Mouse (Mus musculus): Measurements from ENCODE around the gene E130218I03Rik.

Gene E130218I03Rik

DNA sequence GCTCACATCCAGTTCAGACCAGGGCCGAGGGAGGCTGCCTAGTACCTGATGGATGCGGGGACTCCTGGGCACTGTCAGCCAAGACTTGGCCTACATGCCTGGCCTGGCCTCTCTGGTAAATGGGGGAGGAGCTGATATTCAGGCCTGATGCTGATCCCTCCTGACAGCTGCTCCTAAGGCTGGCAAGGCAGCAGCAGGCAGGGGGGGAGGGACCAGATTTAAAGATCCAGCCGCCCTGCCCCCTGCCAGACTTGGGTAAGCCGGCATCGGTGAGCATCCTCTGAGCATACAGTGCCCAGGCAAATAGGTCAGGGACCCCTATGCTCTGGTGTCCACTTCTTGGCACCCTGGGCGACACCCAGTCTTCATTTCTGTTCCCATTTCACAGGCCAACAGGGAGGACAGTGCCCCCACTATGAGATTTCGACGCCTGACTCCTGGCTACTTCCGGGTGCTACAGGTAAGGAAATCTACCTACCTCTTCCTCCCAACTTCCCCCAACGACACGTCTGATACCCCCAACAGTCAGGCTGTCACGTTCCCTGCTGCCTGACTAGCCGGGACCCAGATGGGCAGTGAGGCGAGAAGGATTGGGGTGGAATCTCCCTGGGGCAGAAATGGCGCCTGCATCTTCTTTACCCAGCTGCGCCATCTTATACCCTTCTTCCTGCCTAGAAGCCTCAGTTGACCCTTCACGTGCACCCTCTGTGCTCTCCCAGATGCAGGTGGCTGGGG is at the start of gene E130218I03Rik:
E130218I03Rik (plus strand) TSS at position 147 of the 735 bp plus-strand sequence.
- no peak for DNase-seq

DNA sequence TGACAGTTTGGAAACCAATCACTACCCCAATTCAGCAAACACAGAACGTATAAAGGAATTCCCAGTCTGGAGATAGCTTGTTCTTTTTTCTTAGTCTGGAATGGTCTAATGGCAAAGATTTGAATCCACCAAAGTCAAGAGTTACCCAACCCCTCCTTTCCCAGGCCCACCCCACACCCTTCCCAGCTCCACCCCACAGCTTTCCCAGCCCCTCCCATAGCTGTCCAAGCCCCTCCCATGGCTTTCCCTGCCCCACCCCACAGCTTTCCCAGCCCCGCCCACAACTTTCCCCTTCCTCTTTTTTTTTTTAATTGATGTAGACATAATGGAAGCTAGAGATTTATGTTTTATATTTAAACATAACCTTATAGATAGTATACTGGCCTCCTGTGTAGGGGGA is 44.1 kb upstream of the E130218I03Rik start:
- no peak for DNase-seq

DNA sequence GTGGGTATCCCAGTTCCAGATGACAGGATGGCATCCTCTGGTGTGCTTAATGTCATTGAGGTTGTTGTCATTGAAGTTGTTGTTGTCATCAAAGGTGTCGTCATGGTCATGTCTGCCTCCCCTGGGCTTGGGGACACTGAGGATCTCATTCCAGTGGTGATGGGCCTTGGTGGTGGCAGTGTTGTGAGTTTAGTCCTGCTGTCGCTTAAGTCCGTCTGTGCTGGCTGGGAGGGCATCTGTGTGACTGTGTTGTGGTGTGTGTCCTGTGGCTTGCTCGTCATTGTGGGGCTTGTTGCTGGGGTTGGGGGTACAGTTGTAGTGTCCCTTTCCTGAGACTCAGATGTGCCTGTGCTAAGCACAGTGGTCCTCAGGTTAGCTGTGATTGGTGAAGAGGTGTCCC is 40.6 kb upstream of the E130218I03Rik start, which contains the start of gene Gm7534:
Gm7534 (minus strand) TSS at position 101 of the 400 bp plus-strand sequence.
- DNase-seq = no peak

DNA sequence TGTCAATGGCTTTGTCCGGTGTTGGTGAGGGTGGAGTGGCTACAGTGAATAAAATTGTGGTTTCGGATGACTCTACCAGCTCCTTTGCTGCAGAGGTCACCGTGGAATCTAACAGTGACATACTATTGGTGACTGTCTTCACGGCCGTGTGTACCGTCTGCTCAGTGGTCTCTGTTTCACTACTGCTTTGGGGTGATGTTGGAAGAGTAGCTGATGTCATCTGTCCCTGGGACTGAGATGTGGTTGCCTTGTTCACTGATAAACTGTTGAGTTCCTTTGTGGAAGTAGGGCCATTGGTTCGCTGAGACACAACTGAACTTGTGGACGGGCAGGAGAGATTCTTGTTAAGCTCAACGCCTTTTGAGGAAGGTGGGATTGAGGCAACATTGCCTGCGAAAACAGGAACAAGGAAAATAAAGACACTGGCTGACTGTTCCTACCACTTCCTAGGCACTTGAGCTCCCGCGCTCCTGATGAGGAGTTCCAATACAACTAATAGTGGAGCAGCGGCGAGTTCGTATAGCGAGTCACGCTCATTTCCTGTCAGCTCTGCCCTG is 40.0 kb upstream of the E130218I03Rik start:
- no peak for DNase-seq

DNA sequence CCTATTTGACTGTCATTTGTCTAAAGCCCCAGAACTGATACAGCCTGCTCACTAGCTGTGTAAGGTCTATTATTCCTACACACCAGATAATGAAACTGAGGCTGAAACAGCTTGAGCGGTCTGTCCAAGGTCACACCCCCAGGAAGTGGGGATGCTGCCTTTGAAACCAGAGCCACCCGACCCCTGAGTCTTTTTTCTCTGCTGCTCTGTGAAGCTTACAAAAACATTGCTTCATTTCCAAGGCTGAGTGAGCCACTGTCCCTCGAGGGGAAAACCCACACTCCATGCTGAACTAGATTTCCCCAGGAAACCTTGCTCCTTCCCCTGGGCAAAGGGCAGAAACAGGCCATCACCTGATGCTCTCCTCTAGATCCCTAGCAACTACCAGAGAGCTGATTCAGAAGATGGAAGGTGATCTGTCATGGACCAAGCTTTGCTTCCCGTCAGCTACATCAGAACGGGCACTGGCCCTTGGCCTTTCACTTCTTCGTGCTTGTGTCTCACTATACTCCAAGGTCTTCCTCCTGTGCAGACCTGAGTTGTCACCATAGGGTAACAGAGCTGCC is 36.9 kb upstream of the E130218I03Rik start:
- DNase-seq = no peak

DNA sequence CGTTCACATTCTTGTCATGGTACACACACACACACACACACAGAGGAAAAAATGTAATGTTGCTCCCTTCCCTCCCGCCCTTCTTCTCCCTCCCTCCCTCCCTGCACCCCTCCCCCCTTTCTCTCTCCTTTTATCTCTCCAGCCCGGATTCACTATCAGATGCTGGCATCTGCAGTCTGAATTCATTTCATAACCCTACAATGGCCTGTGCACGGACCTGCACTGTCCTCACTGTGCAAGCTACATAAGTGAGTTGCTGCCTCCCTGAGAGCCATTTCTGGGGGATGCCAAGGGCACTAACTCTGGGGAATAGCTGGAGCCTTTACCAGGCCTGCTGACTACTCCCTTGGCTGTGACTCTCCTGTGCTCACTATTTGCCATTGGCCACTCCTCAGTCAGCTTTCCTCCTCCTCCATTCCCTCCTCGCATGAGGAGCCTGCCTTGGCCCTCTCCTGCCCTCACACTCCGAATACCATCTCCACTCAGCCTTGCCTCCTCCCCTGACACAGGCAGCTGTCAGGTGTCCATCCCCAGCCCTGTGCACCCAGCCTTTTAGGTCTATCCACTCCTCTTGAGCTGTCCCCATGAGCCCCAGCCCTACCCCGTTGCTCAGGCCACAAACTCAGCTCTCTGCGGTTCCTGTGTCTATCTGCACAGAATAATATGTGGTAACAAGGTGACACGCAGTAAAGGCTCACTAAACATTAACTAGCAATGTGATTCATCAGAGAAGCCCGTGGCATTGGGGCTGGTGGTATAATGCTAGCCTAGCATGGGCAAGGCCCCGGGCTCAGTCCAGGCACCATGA is 20.5 kb upstream of the E130218I03Rik start:
- DNase-seq = no peak

DNA sequence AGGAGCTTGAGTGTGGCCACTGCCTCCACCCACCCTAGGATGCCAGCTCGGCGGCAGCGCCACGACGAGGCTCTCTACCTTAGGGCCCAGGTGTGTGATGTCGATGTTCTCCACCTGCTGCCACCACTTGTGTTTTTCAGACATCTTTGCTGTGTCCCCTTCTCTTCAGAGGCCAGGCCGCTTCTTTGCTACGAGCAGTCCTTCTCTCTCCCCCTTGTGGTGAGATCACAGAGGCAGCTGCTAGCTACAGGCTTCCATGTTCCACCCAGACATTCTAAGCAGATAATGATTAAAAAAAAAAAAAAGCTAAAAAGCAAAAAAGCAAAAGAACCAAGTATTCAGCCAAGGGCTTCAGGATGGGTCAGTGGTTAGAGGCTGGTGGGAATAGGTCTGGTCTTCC is 16.3 kb upstream of the E130218I03Rik start, which contains the start of gene Catsper4:
Catsper4 (minus strand) TSS at position 190 of the 400 bp plus-strand sequence.
- DNase-seq = no peak

DNA sequence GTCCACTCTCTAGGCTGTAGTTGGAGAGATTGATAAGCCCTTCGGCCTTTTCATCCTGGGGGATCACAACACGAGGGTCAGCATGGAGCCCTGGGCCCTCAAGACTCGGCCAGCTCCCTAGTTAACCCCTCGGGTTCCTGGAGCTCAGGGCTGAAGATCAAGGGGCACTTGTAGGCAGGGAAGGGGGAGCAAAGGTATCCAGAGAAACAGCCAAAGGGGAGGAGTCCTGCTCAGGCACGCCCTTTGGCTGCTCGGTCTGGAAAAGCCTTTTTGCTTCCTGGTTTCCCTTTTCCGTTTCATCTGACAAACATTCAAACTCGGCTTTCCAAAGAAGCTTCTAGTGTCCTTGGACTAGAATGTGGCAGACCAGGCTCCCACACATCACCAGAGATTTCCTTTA is 13.0 kb upstream of the E130218I03Rik start:
- DNase-seq = no peak

DNA sequence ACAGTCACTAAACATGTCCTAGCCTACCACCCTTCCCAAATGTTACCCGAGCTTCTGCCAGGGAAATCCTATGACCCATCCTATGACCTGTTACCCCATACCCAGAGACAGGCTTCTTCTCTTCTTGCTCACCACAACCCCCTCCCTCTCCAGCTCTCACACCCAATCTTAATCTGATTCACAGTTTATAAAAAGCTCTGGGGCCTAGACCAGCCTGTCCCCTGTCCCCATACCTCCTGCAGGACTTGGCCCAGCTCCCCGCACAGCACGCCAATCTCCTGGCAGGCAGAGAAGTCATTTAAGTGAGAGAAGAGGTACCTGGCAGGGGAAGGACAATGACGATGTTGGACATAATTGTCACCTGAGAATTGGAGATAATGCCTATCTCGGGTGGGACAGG is 8.6 kb upstream of the E130218I03Rik start:
- no peak for DNase-seq

DNA sequence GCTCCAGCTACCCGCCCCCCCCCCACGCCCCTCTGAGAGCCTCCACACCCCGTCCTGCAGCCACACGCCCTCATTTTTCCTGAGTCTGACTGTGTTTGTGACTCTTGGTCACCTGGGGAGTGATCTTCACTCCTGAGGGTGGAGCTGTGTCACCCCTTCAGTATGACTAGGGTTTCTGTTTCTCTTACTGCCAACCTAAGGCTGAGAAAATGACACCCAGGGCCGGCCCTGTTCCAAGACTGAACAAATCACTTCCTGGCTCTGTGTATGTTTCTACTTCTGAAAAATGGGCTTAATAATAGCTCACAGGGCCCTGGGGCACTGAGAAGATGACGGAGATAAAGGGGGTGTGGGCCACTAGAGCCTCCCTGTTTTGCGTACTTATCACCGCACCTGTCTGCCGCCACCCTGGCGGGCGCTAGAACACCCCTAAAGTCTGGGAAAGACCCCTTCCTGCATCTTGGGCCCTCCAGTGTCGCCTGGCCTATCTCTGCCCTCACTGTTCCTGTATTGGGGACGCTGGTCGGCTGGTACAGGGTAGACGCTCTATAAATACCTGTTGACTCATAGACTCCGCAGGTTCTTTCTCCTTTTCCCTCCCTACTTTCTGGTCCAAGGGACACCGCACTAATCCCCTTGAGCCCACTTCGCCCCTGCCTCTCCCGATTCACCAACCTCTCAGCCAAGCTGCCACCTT is 5.7 kb upstream of the E130218I03Rik start:
- no peak for DNase-seq

DNA sequence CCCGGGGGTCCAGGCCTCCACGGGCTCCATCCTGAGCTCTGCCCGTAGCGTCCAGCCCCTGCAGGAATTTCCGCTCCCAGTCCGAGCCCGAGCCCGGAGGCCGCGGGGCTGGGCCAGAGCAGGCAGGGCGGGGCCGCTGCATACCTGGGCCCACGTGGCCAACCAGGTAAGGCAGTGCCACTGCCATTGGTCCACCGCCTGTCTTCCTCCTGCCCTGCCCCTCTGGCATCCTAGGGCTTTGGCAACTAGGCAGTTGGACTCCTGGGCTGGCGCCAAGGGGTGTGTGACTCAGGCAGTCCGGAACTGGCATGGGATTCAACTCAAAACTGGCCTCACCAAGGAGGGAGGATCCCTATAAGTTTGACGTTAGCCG is 5.2 kb upstream of the E130218I03Rik start, which contains the start of gene Cnksr1:
Cnksr1 (minus strand) TSS at position 121 of the 373 bp plus-strand sequence.
- DNase-seq = peak; percentile 61

DNA sequence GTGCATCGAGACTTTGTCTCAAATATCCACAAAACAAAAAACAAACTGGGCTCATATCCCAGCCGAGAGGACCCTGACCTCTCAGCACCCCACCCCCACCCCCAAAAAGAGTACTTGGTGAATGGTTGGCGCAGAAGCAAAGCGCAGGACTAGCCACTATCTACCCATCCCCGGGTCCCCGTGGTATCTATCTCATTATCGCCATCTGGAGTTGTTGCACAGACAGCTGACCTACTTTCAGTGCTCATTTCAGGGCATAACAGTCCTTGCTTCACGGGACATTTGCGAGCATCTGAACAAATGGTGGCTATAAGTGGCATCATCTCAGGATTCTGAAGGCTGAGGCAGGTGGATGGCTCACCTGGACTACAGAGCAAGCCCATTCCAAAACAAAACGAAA is 4.8 kb upstream of the E130218I03Rik start:
- no peak for DNase-seq

DNA sequence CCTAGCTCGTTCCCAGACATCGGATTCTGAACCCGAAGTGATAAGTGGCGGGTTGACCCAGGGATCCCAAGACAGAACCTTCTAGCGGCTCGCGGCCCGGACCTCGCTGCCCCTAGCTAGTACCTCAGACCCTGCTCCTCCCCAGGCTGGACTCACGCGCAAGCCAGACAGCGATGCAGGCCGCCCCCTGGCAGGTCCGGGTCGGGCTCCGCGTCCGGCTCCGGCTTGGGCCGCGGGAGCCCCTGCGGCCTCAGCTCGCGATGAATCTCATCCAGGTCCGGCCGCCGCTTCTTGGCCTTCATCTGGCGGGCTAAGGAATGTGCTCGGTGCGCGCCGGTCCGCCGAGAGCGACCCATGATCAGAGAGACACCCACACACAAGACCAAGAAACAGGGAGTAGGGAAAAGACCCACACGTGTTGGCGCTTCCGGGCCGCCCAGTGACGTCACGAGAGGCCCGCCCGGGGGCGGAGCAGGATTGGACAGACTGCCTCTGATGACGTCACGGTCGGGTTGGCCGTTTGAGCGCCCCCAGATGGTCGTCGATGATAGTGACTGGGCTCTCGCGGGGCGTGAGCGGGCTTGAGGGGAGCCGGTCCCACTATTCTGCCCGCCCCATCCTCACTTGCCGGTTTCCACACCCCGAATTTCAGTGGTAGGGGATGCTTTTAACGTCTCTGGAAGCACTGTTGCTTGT is 1.8 kb downstream of the E130218I03Rik start, which contains the start of gene Zfp593:
Zfp593 (minus strand) TSS at position 445 of the 696 bp plus-strand sequence.
- DNase-seq = peak; percentile 97

DNA sequence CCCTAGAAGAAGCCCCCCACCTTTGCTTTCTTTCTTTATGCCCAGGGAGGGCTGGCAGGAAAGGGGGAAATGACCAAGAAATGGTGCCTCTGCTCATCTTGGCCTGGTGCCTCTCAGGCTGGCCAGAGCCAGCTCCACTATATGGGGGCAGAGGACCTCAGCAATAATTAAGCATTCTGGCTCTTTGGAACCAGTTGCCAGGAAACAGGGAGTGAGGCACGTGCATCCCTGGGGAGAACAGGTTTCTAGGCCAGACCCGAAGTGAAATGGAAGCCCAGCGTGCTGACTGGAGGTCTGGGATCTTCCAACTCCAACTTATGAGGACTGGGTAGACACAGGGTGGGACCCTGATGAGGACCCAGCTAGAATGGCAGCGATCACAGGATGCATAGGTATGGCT is 2.8 kb downstream of the E130218I03Rik start:
- no peak for DNase-seq

DNA sequence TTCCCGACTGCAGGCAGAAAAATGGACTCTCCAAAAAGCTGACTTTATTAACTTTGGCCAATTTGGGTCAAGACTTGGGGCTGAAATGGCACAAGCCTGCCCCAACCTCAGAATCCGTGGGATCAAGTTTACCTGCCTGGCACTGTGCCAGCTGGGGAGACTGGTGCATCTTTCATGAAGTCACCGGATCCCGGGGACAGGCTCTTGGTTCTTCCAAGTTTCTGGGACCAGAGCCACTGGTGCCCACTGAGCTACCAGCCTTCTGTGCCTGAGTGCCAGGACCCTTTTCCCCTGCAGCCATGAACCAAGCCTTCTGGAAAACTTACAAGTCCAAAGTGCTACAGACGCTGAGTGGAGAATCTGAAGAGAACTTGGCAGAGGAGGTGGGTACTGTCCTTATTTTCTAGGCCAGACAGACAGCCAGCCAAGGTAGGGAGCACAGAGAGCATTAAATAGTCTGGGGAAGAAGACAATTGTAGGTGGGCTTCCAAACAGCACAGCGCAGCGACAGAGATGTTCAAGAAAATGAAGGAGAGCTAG is 3.3 kb downstream of the E130218I03Rik start, which contains the start of gene Gm30191:
Gm30191 (plus strand) TSS at position 217 of the 540 bp plus-strand sequence.
- DNase-seq = no peak

DNA sequence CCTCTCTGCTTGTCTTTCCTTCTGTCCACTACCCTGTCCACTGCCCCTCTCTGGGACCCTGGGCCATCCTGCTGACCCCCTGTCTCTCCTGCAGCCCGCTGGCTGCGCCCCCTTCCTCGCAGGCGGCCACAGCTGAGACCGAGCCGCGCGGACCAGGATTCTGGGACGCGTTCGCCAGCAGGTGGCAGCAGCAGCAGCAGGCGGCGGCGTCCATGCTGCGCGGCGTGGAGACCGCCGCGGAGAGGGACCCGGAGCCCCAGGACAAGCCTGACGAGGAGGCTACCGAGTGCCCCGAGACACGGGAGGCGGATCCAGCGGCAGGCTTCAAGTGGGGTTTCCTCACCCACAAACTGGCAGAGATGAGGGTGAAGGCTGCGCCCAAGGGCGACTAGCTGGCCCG is 6.2 kb downstream of the E130218I03Rik start:
- peak; percentile 89 for DNase-seq

DNA sequence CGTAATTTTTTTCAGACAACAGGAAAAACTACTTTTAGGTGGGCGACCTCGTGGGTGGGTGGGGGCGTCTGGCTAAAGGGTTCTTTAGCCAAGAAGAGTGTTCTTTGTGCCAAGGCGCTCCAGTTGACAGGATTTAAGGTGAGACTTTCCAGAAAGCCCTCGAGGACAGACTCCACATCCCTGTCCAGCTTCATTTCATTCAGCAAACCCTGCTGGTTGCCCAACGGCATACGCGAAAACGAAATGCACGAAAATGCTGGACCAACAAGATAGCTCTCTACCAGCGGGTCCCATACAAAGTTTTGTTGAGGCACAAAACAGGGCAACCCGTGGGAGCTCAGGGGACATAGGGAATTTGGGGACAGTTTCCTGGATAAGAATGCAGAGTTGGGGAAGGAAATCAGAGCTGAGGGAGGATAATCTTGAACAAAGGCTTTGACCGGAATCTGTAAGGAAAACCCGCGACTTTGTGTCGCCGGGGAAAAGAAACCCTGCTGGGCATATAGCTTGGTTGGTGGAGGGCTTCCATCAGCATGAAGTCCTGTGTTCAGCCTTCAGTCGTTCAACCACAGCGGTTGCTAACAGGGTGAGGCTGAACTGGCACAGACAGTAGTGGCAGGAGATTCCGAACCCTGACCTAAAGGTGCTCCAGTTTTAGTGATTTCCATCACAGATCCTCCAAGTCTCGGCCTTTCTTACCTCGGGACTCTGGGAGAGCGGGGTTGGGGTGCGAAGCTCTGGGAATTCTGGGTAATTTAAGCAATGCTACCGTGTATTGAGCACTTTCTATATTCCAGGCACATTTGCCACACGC is 6.9 kb downstream of the E130218I03Rik start:
- no peak for DNase-seq

DNA sequence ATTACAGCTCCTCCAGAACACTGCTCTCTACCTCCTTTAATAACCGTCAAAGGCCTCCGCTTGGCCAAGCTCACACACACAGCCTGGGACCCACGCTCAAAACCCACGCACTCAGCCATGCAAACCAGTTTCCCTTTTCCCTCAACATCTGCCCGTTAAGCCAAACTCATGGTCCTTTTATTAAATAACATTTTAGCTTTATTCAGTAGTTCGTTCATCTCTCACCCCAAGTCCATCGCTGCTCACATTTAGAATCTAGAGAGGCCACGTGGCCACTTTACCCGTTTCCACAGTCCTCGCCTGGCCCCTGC is 7.4 kb downstream of the E130218I03Rik start:
- no peak for DNase-seq

DNA sequence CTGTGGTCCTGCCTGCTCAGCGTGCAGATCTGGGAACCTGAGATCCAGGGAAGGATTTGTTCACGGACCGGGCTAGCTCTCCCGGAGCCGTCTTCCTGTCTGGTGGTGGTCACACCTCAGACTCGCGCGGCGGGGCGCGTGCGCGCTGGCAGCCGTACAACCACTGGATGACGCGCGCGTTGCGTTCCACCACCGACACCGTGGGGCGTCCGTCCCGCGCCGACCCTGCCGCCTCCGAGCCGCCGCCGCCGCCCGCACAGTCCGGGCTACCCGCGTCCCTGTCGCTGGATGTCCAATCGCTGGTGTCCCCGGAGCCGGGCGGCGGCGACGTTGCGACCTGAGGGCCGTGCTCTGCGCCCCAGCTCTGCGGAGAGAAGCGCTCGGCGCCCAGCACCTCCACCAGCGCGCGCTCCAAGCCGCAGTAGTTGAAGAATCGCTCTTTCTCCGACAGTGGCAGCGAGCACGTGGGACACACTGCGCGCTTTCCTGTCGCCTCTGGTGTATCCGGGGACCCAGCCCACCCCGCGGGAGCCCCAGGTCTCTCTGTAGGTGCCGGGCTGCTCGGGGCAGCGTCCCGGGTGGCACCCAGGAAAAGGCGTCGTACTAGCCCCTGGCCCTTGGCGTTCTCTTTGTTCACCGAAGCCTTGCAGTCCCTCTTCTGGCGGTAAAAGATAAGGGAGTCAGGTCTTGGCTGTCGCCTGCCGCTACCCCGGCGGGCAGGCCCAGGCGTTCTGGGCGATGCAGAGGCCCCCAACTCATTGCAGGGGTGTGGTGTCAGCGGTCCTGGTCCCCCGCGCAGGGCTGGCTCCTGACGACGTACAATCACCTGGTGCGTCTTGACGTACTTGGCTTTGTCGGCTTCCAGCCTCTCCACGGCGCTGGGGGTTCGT is 8.0 kb downstream of the E130218I03Rik start:
- peak; percentile 80 for DNase-seq
